Mouse (Mus musculus) myocyte (in vitro differentiated cells): Measurements from ENCODE around the gene Camta1. TPM values are rescaled to one million over a fixed set of nuclear protein-coding genes. Genes with fewer than 3 reads are reported as not detected.

Experiments
- H3K27me3 ChIP-seq: one replicate; pipeline ENCODE4 v1.6.1; 2011; ENCODE audit not compliant: control insufficient read depth, insufficient read depth, insufficient read length
- H3K36me3 ChIP-seq: one replicate; pipeline ENCODE4 v1.6.1; 2011; ENCODE audit not compliant: control insufficient read depth, insufficient read depth
- H3K4me2 ChIP-seq: one replicate; pipeline ENCODE4 v1.6.1; 2011; ENCODE audit warnings: low read depth, control low read depth
- H3K4me3 ChIP-seq: one replicate; pipeline ENCODE4 v1.5.1; 2011; ENCODE audit warnings: mild to moderate bottlenecking, control low read depth, moderate library complexity
- H3K79me2 ChIP-seq: one replicate; pipeline ENCODE4 v1.6.1; 2011; ENCODE audit not compliant: control insufficient read depth, insufficient read depth
- H3ac ChIP-seq: one replicate; pipeline ENCODE4 v1.6.1; 2011; ENCODE audit not compliant: control insufficient read depth, insufficient read length
- CEBPB ChIP-seq: IDR thresholded peaks from 2 replicates; pipeline ENCODE4 v1.6.1; 2011; ENCODE audit warnings: mild to moderate bottlenecking, moderate library complexity; ENCODE audit not compliant: poor library complexity, insufficient read depth, severe bottlenecking
- E2F4 ChIP-seq: IDR thresholded peaks from one replicate; pipeline ENCODE4 v1.6.1; 2011; ENCODE audit warnings: mild to moderate bottlenecking, control low read depth, moderate library complexity; ENCODE audit not compliant: insufficient read depth
- MAX ChIP-seq: IDR thresholded peaks from one replicate; pipeline ENCODE4 v1.6.1; 2011; ENCODE audit warnings: low read depth, mild to moderate bottlenecking, control low read depth
- MYOD1 ChIP-seq, 3 experiments: IDR thresholded peaks; one replicate each; pipeline ENCODE4 v1.6.1; 2011; ENCODE audit warnings: control low read depth in 2 of 3, low read depth in 2 of 3, mild to moderate bottlenecking in 2 of 3, moderate library complexity in 1 of 3; ENCODE audit not compliant: insufficient read length in 2 of 3, control insufficient read depth in 1 of 3
- MYOG ChIP-seq, 3 experiments: IDR thresholded peaks; one replicate each; pipeline ENCODE4 v1.6.1; 2011; ENCODE audit warnings: control low read depth in 2 of 3, low read depth in 2 of 3, mild to moderate bottlenecking in 2 of 3; ENCODE audit not compliant: insufficient read length in 2 of 3, control insufficient read depth in 1 of 3, insufficient read depth in 1 of 3
- POLR2A ChIP-seq: IDR thresholded peaks from one replicate; pipeline ENCODE4 v1.6.1; 2011; ENCODE audit warnings: low read depth, mild to moderate bottlenecking, control low read depth, moderate library complexity; ENCODE audit not compliant: insufficient read length
- POLR2AphosphoS2 ChIP-seq: IDR thresholded peaks from one replicate; pipeline ENCODE4 v1.6.1; 2011; ENCODE audit warnings: low read depth, control low read depth; ENCODE audit not compliant: insufficient read length
- REST ChIP-seq: IDR thresholded peaks from one replicate; pipeline ENCODE4 v1.6.1; 2011; ENCODE audit warnings: mild to moderate bottlenecking, control low read depth, moderate library complexity; ENCODE audit not compliant: insufficient read depth, insufficient read length
- SRF ChIP-seq: IDR thresholded peaks from one replicate; pipeline ENCODE4 v1.6.1; 2011; ENCODE audit warnings: low read depth; ENCODE audit not compliant: control insufficient read depth, insufficient read length
- TCF12 ChIP-seq: IDR thresholded peaks from one replicate; pipeline ENCODE4 v1.6.1; 2011; ENCODE audit warnings: mild to moderate bottlenecking, control low read depth; ENCODE audit not compliant: poor library complexity, insufficient read depth, severe bottlenecking
- TCF3 ChIP-seq: IDR thresholded peaks from one replicate; pipeline ENCODE4 v1.6.1; 2011; ENCODE audit warnings: low read depth, control low read depth; ENCODE audit not compliant: insufficient read length
- USF1 ChIP-seq: IDR thresholded peaks from one replicate; pipeline ENCODE4 v1.6.1; 2011; ENCODE audit warnings: low read depth, mild to moderate bottlenecking, control low read depth, moderate library complexity
- polyA plus RNA-seq: library from polyadenylated mRNA; unstranded; fragments of >200 nt; fragmentation: generic; extraction: Trizol; gene quantifications from one replicate; pipeline ENCODE4 v1.2.1, GENCODE M21; 2012; ENCODE audit warnings: missing spikeins

Camta1 gene
- polyA plus RNA-seq, 1 experiment = 40.6 TPM

- peaks cover 12% of the 10 kb centered on the region for H3K27me3 ChIP-seq
- TF ChIP-seq REST = no peak
- no peak for TF ChIP-seq USF1
- TF ChIP-seq TCF3 = no peak
- no peak for TF ChIP-seq MYOD1 (IDR thresholded peaks at IDR 0.05; ENCODE audit: control insufficient read depth in 1 of 3, insufficient read length in 2 of 3, low read depth in 2 of 3)
- no peak for TF ChIP-seq MAX
- TF ChIP-seq POLR2AphosphoS2 = no peak
- no peak for TF ChIP-seq CEBPB
- TF ChIP-seq SRF = no peak
- no peak for TF ChIP-seq MYOG (IDR thresholded peaks at IDR 0.05; ENCODE audit: control insufficient read depth in 1 of 3, insufficient read depth in 1 of 3, insufficient read length in 2 of 3, low read depth in 2 of 3)
- no peak for TF ChIP-seq POLR2A
- no peak for TF ChIP-seq E2F4
- TF ChIP-seq TCF12 = no peak
Measured at GRCm38 (mm10) chr4:151454065-151454464, 407.6 kb downstream of the Camta1 start.

GRCm38 (mm10) chr4:151451885-151452284 is 409.8 kb downstream of the Camta1 start:
- TF ChIP-seq TCF12 (no peak), MYOD1 (IDR thresholded peaks at IDR 0.05; ENCODE audit: control insufficient read depth in 1 of 3, insufficient read length in 2 of 3, low read depth in 2 of 3) (no peak), MAX (no peak), TCF3 (no peak), E2F4 (no peak), POLR2A (no peak), MYOG (IDR thresholded peaks at IDR 0.05; ENCODE audit: control insufficient read depth in 1 of 3, insufficient read depth in 1 of 3, insufficient read length in 2 of 3, low read depth in 2 of 3) (no peak), SRF (no peak), CEBPB (no peak), POLR2AphosphoS2 (no peak), USF1 (no peak), REST (no peak)
- Histone ChIP-seq H3K79me2 (no peaks in the 10 kb centered on the region), H3K27me3 (peaks cover 12% of the 10 kb centered on the region), H3K36me3 (no peaks in the 10 kb centered on the region), H3K4me2 (no peak overlapping the region), H3ac (no peak overlapping the region), H3K4me3 (no peak overlapping the region)

More at GRCm38 (mm10) chr4:151454065-151454464, 407.6 kb downstream of the Camta1 start:
- Histone ChIP-seq H3K4me3 (no peak overlapping the region), H3K36me3 (no peaks in the 10 kb centered on the region), H3ac (no peak overlapping the region), H3K4me2 (no peak overlapping the region), H3K79me2 (no peaks in the 10 kb centered on the region)

DNA sequence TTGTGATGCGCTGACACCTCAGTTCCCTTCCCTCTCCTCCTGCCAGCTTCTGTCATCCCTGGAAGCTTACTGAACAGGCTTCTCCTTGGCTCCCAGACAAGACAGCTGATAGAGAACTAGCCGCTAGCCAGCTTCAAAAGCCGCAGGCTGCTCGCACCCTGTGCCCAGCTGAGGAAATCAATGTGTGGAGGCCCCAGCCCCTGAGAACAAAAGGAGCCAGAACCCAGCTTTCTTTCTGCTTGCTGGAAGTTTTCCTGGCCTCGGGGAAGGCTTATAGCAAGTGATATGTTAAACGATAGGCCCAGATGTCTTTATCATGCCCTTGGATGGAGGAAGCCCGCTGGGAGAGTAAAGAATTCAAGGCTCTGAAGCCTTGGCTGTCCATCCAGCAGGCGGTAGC is 411.7 kb downstream of the Camta1 start:
- Histone ChIP-seq H3K4me3 (no peak overlapping the region), H3K36me3 (no peaks in the 10 kb centered on the region), H3ac (no peak overlapping the region), H3K27me3 (peaks cover 6% of the 10 kb centered on the region), H3K79me2 (no peaks in the 10 kb centered on the region), H3K4me2 (no peak overlapping the region)
- no peak for TF ChIP-seq MYOD1 (IDR thresholded peaks at IDR 0.05; ENCODE audit: control insufficient read depth in 1 of 3, insufficient read length in 2 of 3, low read depth in 2 of 3)
- no peak for TF ChIP-seq MAX
- TF ChIP-seq SRF = no peak
- TF ChIP-seq CEBPB = no peak
- no peak for TF ChIP-seq POLR2AphosphoS2
- no peak for TF ChIP-seq REST
- TF ChIP-seq USF1 = no peak
- no peak for TF ChIP-seq TCF3
- TF ChIP-seq MYOG (IDR thresholded peaks at IDR 0.05; ENCODE audit: control insufficient read depth in 1 of 3, insufficient read depth in 1 of 3, insufficient read length in 2 of 3, low read depth in 2 of 3) = no peak
- no peak for TF ChIP-seq POLR2A
- no peak for TF ChIP-seq TCF12
- no peak for TF ChIP-seq E2F4

DNA sequence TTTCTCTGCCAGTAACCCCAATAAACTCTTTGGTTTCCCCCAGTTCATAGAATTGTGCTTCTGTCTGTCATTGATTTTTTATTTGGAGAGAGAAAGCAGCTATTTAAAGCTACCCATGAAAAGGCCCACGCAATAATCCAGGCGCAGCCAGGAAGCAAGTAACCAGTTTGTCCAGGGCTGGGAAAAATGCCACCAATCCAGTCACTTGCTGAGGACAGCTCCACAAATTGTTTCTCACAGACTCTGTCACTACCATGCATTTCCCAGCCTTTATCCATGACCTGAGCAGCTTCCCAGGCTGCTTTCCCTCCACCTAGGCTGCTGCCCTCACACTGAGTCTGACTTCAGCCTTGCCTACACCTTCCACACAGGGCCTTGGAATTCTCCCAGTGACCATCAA is 413.3 kb downstream of the Camta1 start:
- no peaks in the 10 kb centered on the region for H3K36me3 ChIP-seq
- H3K4me2 ChIP-seq = no peak overlapping the region
- H3K4me3 ChIP-seq = no peak overlapping the region
- no peaks in the 10 kb centered on the region for H3K27me3 ChIP-seq
- no peaks in the 10 kb centered on the region for H3K79me2 ChIP-seq
- TF ChIP-seq MYOG (IDR thresholded peaks at IDR 0.05; ENCODE audit: control insufficient read depth in 1 of 3, insufficient read depth in 1 of 3, insufficient read length in 2 of 3, low read depth in 2 of 3) (no peak), CEBPB (no peak), E2F4 (no peak), MYOD1 (IDR thresholded peaks at IDR 0.05; ENCODE audit: control insufficient read depth in 1 of 3, insufficient read length in 2 of 3, low read depth in 2 of 3) (no peak), SRF (no peak), MAX (no peak), USF1 (no peak), POLR2AphosphoS2 (no peak), TCF3 (no peak), POLR2A (no peak), TCF12 (no peak), REST (no peak)
- H3ac ChIP-seq = no peak overlapping the region
